Mouse (Mus musculus) bone marrow, adult 2 months (tissue): ENCODE data around the gene Nt5c1a. TPM values are rescaled to one million over a fixed set of nuclear protein-coding genes. Genes with fewer than 3 reads are reported as not detected.
"Not testable (repeated sequence)": the region's sequence is repeated elsewhere in the genome, so short reads cannot be mapped to it uniquely, and the experiment has no call there.

ENCODE experiments used
- H3K27ac ChIP-seq: fragments of 200-500 bp; 2 replicates; pipeline ENCODE4 v1.5.1; 2012; ENCODE audit warnings: low read depth, mild to moderate bottlenecking, control low read depth, inconsistent platforms, low read length; ENCODE audit not compliant: control insufficient read depth, poor library complexity, insufficient read depth
- H3K4me1 ChIP-seq: fragments of 200-500 bp; 2 replicates; pipeline ENCODE4 v1.6.1; 2011; ENCODE audit warnings: low read length; ENCODE audit not compliant: control insufficient read depth, insufficient read depth
- H3K4me3 ChIP-seq: fragments of 200-500 bp; replicated peaks from 2 replicates; pipeline ENCODE3; 2011; ENCODE audit warnings: mild to moderate bottlenecking, low read depth, low read length, control low read depth; ENCODE audit not compliant: control insufficient read depth
- CTCF ChIP-seq: fragments of 200-500 bp; IDR thresholded peaks from 2 replicates; pipeline ENCODE4 v1.5.1; 2011; ENCODE audit warnings: low read length, control low read depth; ENCODE audit not compliant: control insufficient read depth, insufficient read depth
- POLR2A ChIP-seq: fragments of 200-500 bp; IDR thresholded peaks from 2 replicates; pipeline ENCODE4 v1.6.1; 2011; ENCODE audit warnings: low read depth, mild to moderate bottlenecking, control low read depth, low read length, borderline replicate concordance; ENCODE audit not compliant: control insufficient read depth
- WGBS: fragments of 180-500 bp; shearing (Covaris S2); methylation state at CpG from one replicate; pipeline ENCODE4 v1.1.7; 2018; 5-methylcytosine and 5-hydroxymethylcytosine counted together
- polyA plus RNA-seq: library from polyadenylated mRNA; stranded (reverse); fragments of >200 nt; gene quantifications from 2 replicates; pipeline ENCODE4 v1.2.4, GENCODE M21; 2011; ENCODE audit warnings: low replicate concordance; ENCODE audit not compliant: missing spikeins, insufficient read depth, insufficient read length

Gene Nt5c1a
- not detected in 2 replicates for polyA plus RNA-seq

DNA sequence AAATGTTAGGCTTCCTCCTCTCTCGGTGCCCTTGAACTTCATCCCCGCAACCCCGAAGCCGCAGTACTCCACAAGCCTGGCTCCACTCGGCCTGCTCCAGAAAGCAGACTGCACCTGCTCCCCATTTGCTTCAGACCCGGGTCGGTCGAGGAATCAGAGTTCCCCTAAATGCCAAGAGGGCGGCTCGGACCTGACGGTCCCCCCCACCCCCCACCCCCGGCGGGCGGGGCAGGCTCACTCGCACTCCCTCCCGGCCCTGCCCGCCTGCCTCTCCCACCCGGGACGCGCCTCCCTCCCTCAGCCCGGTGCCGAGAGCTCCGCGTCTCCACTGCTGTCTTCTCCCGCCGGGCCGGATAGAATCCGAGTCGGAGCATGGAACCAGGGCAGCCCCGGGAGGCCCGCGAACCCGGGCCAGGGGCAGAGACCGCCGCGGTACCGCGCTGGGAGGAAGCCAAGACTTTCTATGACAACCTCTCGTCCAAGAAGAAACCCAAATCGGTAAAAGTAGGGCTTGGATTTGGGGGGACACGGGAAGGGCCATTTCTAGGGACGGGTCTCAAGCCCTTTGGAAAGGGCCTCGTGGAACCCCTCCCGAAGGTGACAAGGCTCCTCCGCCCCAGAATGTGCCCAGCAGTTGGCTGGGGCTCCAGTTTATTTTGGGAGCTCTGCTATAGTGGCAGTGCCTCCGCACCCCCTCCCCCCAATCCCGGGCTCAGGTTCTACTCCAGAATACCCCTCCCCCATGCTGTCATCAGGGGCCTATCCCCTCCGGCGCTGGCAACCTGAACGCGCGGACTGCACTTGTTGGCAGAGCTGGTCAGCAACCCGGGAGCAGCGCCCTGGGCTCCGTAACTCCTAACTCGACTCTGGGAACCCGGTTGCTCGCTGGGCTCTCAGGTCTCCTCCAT lies at the start of gene Nt5c1a:
Nt5c1a (plus strand) TSS at position 319 of the 908 bp plus-strand sequence.
- Histone ChIP-seq H3K4me3 (no peak within 1 kb of the TSS), H3K27ac (no peak within 1 kb of the TSS), H3K4me1 (no peaks in the 10 kb centered on the region)
- 7% methylated on average over 58 of the region's 58 CpGs for WGBS
- no peak for TF ChIP-seq POLR2A
- TF ChIP-seq CTCF, result no peak

DNA sequence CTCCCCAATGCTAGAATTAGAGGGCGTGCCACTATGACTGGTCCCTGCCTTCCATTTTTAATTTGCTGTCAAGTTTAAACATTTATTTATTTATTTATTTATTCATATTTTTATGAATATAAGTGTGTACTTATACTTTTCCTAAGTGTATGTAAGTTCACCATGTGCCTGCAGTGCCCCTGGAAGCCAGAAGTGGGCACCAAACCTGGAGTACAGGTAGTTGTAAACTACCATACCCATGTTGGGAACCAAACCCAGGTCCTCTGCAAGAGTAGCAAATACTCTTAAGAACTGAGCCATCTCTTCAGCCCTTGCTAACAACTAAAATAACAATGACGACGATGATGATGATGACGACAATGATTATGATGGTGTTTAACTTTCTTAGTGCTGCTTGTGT lies 49.3 kb upstream of the Nt5c1a start:
- TF ChIP-seq CTCF (no peak), POLR2A (no peak)
- WGBS, result 87% methylated on average over 4 of the region's 4 CpGs

DNA sequence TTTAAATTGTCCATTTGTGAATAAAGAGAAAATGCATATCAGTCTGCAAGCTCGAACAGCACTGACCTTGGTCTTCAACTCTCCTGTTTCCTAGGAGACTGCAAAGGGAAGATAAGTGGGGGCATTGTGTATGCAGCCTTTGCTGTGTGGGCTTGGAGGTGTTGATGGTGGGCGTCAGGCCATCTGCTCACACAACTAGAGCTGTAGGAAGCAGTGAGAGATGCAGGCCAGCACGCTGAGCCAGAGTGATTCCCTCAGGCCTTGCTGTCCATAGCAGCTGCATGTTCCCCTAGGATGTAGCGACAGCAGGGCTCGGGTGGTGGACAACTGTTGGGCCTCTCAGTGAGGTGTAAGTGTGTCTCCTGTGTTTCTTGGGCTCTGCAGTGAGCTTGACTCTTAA lies 48.3 kb upstream of the Nt5c1a start:
- TF ChIP-seq POLR2A (no peak), CTCF (no peak)
- WGBS, result 66% methylated on average over 5 of the region's 5 CpGs
- Histone ChIP-seq H3K4me1 (no peaks in the 10 kb centered on the region), H3K4me3 (no peak overlapping the region), H3K27ac (no peak overlapping the region)

More for the DNA sequence above, 49.3 kb upstream of the Nt5c1a start:
- H3K4me3 ChIP-seq, result no peak overlapping the region
- no peak overlapping the region for H3K27ac ChIP-seq
- H3K4me1 ChIP-seq, result no peaks in the 10 kb centered on the region; the same call in 1 of the 2 replicates

DNA sequence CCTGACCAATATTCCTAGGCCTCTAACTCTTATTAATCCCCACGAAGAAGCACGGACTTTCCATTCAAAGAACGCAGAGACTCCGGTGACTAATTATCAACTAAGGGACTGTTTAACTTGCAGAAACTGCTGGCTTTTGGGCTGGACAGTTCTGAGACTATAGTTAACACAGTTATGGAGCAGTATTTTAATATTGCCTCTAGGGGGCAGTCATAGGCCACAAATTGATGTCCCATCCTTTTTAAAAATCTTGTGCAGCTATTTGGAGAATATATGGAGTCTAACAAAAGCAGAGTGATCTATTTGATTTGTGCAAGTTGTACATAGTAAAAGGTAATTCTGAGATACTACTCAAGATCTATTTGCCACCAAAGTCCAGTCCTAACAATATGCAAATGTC lies 46.3 kb upstream of the Nt5c1a start:
- H3K4me1 ChIP-seq, result no peaks in the 10 kb centered on the region
- H3K4me3 ChIP-seq, result no peak overlapping the region
- TF ChIP-seq CTCF (no peak), POLR2A (no peak)
- WGBS, result 25% methylated on average over 4 of the region's 4 CpGs
- no peak overlapping the region for H3K27ac ChIP-seq

DNA sequence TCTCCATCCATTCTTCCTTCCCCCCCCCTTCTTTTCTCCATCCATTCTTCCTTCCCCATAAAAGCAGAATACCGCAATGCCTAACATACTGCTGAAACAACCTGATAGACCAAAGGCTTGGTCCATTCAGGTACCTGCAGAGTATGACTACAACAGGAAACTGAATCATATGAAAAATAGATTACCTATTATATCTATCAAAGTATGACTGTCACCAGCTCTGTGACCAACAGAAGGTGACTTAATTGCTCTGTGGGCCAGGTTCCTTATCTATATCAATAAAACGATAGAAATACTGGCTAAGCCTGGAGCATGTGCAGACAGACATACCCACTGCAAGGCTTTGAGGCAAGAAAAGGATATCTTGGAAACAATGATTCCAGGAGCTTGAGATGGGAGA lies 45.9 kb upstream of the Nt5c1a start:
- WGBS, result 45% methylated on average over 2 of the region's 2 CpGs
- TF ChIP-seq POLR2A (no peak), CTCF (no peak)

DNA sequence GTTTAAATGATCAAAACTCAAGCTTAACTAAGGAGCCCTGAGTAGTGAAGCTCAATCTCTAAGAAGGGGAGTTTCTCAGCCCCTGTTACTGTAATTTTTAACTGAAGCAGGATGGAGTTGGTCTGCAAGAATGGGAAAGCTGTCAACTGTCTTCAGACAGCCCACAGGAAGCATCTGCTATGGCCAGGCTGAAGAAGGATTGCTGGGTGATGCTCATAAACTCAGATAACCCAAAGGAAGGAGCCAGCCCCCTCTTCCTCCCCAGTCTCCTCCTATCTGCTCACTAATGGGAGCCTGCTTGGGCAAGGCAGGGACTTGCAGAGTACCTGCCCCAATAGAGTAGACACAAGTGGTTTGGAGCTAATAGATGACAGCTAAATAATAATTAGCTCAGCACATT lies 45.5 kb upstream of the Nt5c1a start:
- Histone ChIP-seq H3K27ac (no peak overlapping the region), H3K4me3 (no peak overlapping the region), H3K4me1 (no peaks in the 10 kb centered on the region)
- TF ChIP-seq POLR2A (no peak), CTCF (no peak)

More for the DNA sequence above, 45.9 kb upstream of the Nt5c1a start:
- H3K4me3 ChIP-seq, result no peak overlapping the region
- H3K27ac ChIP-seq, result no peak overlapping the region
- no peaks in the 10 kb centered on the region for H3K4me1 ChIP-seq

DNA sequence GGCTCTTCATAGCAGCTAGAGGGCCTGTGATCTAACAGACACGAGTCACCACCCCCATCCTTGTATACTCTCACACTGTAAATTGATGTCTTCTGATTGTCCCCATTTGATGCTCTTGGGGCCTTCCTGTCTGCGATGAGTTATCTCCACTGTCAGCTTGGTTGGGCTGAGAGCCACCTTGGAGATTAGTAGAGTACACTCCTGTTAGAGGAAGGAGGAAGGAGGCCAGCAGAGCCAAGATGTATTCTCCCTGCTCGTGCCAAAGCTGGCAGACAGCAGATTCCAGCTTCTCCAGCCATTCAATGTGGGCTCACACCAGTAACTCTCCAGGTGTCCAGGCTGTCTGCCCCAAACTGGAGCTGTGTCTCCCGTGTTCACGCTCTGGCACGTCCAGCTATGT lies 40.7 kb upstream of the Nt5c1a start:
- no peaks in the 10 kb centered on the region for H3K4me1 ChIP-seq
- TF ChIP-seq POLR2A (no peak), CTCF (no peak)
- no peak overlapping the region for H3K27ac ChIP-seq
- 68% methylated on average over 6 of the region's 6 CpGs for WGBS
- H3K4me3 ChIP-seq, result no peak overlapping the region

DNA sequence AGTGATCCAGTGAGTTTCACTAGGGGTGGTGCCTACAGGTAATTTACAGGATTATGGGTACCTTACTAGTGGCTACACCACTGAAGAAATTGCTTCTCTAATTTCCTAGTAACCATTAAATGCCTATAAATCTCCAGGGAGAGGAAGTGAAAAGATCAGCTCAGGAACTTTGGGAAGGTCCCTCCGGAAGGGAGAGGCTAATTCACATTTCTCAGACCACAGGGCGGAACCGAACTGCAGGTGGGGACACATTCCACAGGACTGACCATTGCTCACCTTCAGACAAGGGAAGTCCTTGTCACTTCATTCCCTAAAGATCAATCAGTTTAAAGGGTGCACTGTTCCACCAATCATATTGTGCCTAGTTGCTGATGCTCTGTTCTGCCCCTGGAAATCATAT lies 40.1 kb upstream of the Nt5c1a start:
- H3K4me1 ChIP-seq, H3K27ac ChIP-seq, H3K4me3 ChIP-seq: not testable (repeated sequence)
- WGBS, result 77% methylated on average over 3 of the region's 3 CpGs
